Mouse (Mus musculus) cortical plate, adult 2 months (tissue): ENCODE data around the gene 4930402F06Rik.

ENCODE experiments used
- CTCF ChIP-seq: fragments of 200-500 bp; IDR thresholded peaks from 2 replicates; pipeline ENCODE4 v1.5.1; 2011; ENCODE audit warnings: mild to moderate bottlenecking, control low read depth, low read length; ENCODE audit not compliant: insufficient read depth; ENCODE audit errors: extremely low read depth
- POLR2A ChIP-seq: fragments of 200-500 bp; IDR thresholded peaks from 2 replicates; pipeline ENCODE4 v1.6.1; 2011; ENCODE audit warnings: mild to moderate bottlenecking, low read length, control low read depth; ENCODE audit not compliant: insufficient read depth; ENCODE audit errors: extremely low read depth

- TF ChIP-seq POLR2A (no peak), CTCF (no peak)
Observed at GRCm38 (mm10) chr2:35428615-35429300, 31.8 kb upstream of the 4930402F06Rik start.
